Mouse (Mus musculus): Measurements from ENCODE around the gene Kmt5a.
A peak's percentile ranks its signal among the peaks of the same experiment; 100 is the strongest.

Gene Kmt5a

GRCm38 (mm10) chr5:124439447-124440093, at the start of gene Kmt5a:
TSS of gene Kmt5a (plus strand) at chr5:124439930.
- DNase-seq (ENCODE audit: low read depth), result peak; percentile 96

- no peak for DNase-seq (ENCODE audit: low read depth)
Measured at GRCm38 (mm10) chr5:124392412-124392811, 47.3 kb upstream of the Kmt5a start.

- DNase-seq (ENCODE audit: low read depth), result no peak
Measured at GRCm38 (mm10) chr5:124393726-124394125, 46.0 kb upstream of the Kmt5a start.

- peak; percentile 27 for DNase-seq (ENCODE audit: low read depth)
Measured at GRCm38 (mm10) chr5:124410808-124411207, 28.9 kb upstream of the Kmt5a start.

- no peak for DNase-seq (ENCODE audit: low read depth)
Measured at GRCm38 (mm10) chr5:124412163-124412562, 27.6 kb upstream of the Kmt5a start.

GRCm38 (mm10) chr5:124418903-124419302, 20.8 kb upstream of the Kmt5a start:
- DNase-seq (ENCODE audit: low read depth), result no peak

- no peak for DNase-seq (ENCODE audit: low read depth)
Measured at GRCm38 (mm10) chr5:124421786-124422185, 17.9 kb upstream of the Kmt5a start.

GRCm38 (mm10) chr5:124424200-124424722, 15.5 kb upstream of the Kmt5a start:
- DNase-seq (ENCODE audit: low read depth), result peak; percentile 54

- DNase-seq (ENCODE audit: low read depth), result peak; percentile 51
Measured at GRCm38 (mm10) chr5:124424723-124425411, 14.9 kb upstream of the Kmt5a start.

- DNase-seq (ENCODE audit: low read depth), result peak; percentile 96
Measured at GRCm38 (mm10) chr5:124425412-124426259, 14.1 kb upstream of the Kmt5a start, which contains the start of gene Sbno1. TSS of gene Sbno1 (minus strand) at chr5:124426001.

- DNase-seq (ENCODE audit: low read depth), result peak; percentile 32
Measured at GRCm38 (mm10) chr5:124426475-124427071, 13.2 kb upstream of the Kmt5a start.

GRCm38 (mm10) chr5:124432398-124433012, 7.2 kb upstream of the Kmt5a start:
- DNase-seq (ENCODE audit: low read depth), result peak; percentile 87

GRCm38 (mm10) chr5:124433048-124433447, 6.7 kb upstream of the Kmt5a start:
- DNase-seq (ENCODE audit: low read depth), result no peak

GRCm38 (mm10) chr5:124438229-124438628, 1.5 kb upstream of the Kmt5a start:
- DNase-seq (ENCODE audit: low read depth), result peak; percentile 59

GRCm38 (mm10) chr5:124438746-124439145, 984 bp upstream of the Kmt5a start:
- DNase-seq (ENCODE audit: low read depth), result no peak

GRCm38 (mm10) chr5:124440094-124440701, 468 bp downstream of the Kmt5a start:
- DNase-seq (ENCODE audit: low read depth), result peak; percentile 78

GRCm38 (mm10) chr5:124442628-124443027, 2.9 kb downstream of the Kmt5a start:
- DNase-seq (ENCODE audit: low read depth), result no peak

- no peak for DNase-seq (ENCODE audit: low read depth)
Measured at GRCm38 (mm10) chr5:124444208-124444607, 4.5 kb downstream of the Kmt5a start.

- peak; percentile 80 for DNase-seq (ENCODE audit: low read depth)
Measured at GRCm38 (mm10) chr5:124444661-124445561, 5.2 kb downstream of the Kmt5a start.

Measured in naive thymus-derived CD4-positive, alpha-beta T cell, adult 2 months (primary cell).